Mouse (Mus musculus) limb, embryonic 15.5 days (tissue): Measurements from ENCODE around the gene Tshz2. TPM values are rescaled to one million over a fixed set of nuclear protein-coding genes. Genes with fewer than 3 reads are reported as not detected.

Experiments
- ATAC-seq: fragments of 200-750 bp; cut with Nextera tagmentation; 2 replicates; pipeline ENCODE4 v1.8.0; 2017; ENCODE audit warnings: low read depth, moderate TSS enrichment; ENCODE audit not compliant: insufficient number of reproducible peaks, low FRiP score, low TSS enrichment
- H3K27ac ChIP-seq: fragments of 300-500 bp; sonication (generic); 2 replicates; pipeline ENCODE4 v1.5.1; 2015; ENCODE audit warnings: moderate library complexity, mild to moderate bottlenecking, inconsistent platforms
- H3K27me3 ChIP-seq: fragments of 300-500 bp; sonication (generic); 2 replicates; pipeline ENCODE4 v1.6.1; 2015; ENCODE audit warnings: inconsistent platforms
- H3K36me3 ChIP-seq: fragments of 300-500 bp; sonication (generic); 2 replicates; pipeline ENCODE4 v1.6.1; 2015; ENCODE audit warnings: inconsistent platforms
- H3K4me1 ChIP-seq: fragments of 300-500 bp; sonication (generic); 2 replicates; pipeline ENCODE4 v1.6.1; 2015; ENCODE audit warnings: inconsistent platforms
- H3K4me2 ChIP-seq: fragments of 300-500 bp; sonication (generic); 2 replicates; pipeline ENCODE4 v1.6.1; 2015; ENCODE audit warnings: mild to moderate bottlenecking, inconsistent platforms
- H3K4me3 ChIP-seq: fragments of 300-500 bp; sonication (generic); 2 replicates; pipeline ENCODE4 v1.5.1; 2015; ENCODE audit warnings: mild to moderate bottlenecking, inconsistent platforms
- H3K9ac ChIP-seq: fragments of 300-500 bp; sonication (generic); 2 replicates; pipeline ENCODE4 v1.6.1; 2015; ENCODE audit warnings: inconsistent platforms
- H3K9me3 ChIP-seq: fragments of 300-500 bp; sonication (generic); 2 replicates; pipeline ENCODE4 v1.6.1; 2016; ENCODE audit warnings: inconsistent platforms
- WGBS: fragments of 180-500 bp; shearing (Covaris S2); methylation state at CpG from one replicate; pipeline ENCODE4 v1.1.7; 2015; 5-methylcytosine and 5-hydroxymethylcytosine counted together
- polyA plus RNA-seq: library from polyadenylated mRNA; unstranded; fragments of >200 nt; fragmentation: Nextera tagmentation; extraction: Ambion mirVana; gene quantifications from 2 replicates; pipeline ENCODE4 v1.2.1, GENCODE M21; 2015

Tshz2 gene
- polyA plus RNA-seq, 1 experiment from 2014 or later, result 9.8 TPM

DNA sequence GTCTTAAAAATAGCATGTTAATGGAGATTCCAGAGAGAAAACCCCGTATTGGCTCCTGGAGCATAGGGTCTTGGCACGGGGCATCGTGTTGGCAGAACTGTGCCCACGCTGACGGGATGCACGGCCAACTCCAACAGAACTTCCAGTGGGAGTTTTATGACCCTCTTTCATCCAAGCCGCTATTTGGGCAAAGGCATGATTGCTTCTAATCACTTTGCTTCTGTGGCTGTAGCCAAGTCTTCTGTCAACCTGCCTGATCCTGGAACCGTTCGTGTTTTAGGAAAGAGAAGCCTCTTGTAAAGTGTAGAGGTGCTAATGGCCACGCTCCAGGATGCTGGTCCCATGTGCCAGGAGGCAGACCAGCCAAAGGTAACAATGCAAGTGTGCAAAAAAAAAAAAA, 350.1 kb downstream of the Tshz2 start:
- WGBS, result 63% methylated on average over 10 of the region's 10 CpGs
- no peak overlapping the region for H3K9ac ChIP-seq
- H3K9me3 ChIP-seq, result no peaks in the 10 kb centered on the region
- H3K4me2 ChIP-seq, result no peak overlapping the region
- ATAC-seq, result no peak
- H3K27me3 ChIP-seq, result no peaks in the 10 kb centered on the region
- H3K27ac ChIP-seq, result no peak overlapping the region
- H3K36me3 ChIP-seq, result no peaks in the 10 kb centered on the region
- no peaks in the 10 kb centered on the region for H3K4me1 ChIP-seq
- H3K4me3 ChIP-seq, result no peak overlapping the region

- ATAC-seq, result no peak
- Histone ChIP-seq H3K36me3 (no peaks in the 10 kb centered on the region), H3K4me3 (no peak overlapping the region), H3K27ac (no peak overlapping the region), H3K9me3 (no peaks in the 10 kb centered on the region), H3K4me2 (no peak overlapping the region), H3K27me3 (no peaks in the 10 kb centered on the region), H3K4me1 (no peaks in the 10 kb centered on the region), H3K9ac (no peak overlapping the region)
- 52% methylated on average over 13 of the region's 13 CpGs for WGBS
Observed at GRCm38 (mm10) chr2:169987186-169987585, 354.4 kb downstream of the Tshz2 start.

GRCm38 (mm10) chr2:169989186-169989585, 356.4 kb downstream of the Tshz2 start:
- H3K27me3 ChIP-seq, result no peaks in the 10 kb centered on the region
- no peak overlapping the region for H3K4me2 ChIP-seq
- H3K36me3 ChIP-seq, result no peaks in the 10 kb centered on the region
- no peaks in the 10 kb centered on the region for H3K9me3 ChIP-seq
- no peaks in the 10 kb centered on the region for H3K4me1 ChIP-seq
- no peak overlapping the region for H3K9ac ChIP-seq
- no peak for ATAC-seq
- H3K27ac ChIP-seq, result no peak overlapping the region
- WGBS, result 94% methylated on average over 1 of the region's 1 CpGs
- no peak overlapping the region for H3K4me3 ChIP-seq

- H3K27ac ChIP-seq, result no peak overlapping the region
- peaks cover 8% of the 10 kb centered on the region for H3K4me1 ChIP-seq
- H3K9ac ChIP-seq, result no peak overlapping the region
- ATAC-seq, result no peak
- no peaks in the 10 kb centered on the region for H3K27me3 ChIP-seq
- no peak overlapping the region for H3K4me3 ChIP-seq
- 90% methylated on average over 7 of the region's 7 CpGs for WGBS
- H3K9me3 ChIP-seq, result no peaks in the 10 kb centered on the region
- no peak overlapping the region for H3K4me2 ChIP-seq
- no peaks in the 10 kb centered on the region for H3K36me3 ChIP-seq
Observed at GRCm38 (mm10) chr2:169990991-169991390, 358.2 kb downstream of the Tshz2 start.

GRCm38 (mm10) chr2:169995987-169996386, 363.2 kb downstream of the Tshz2 start:
- Histone ChIP-seq H3K27ac (no peak overlapping the region), H3K27me3 (no peaks in the 10 kb centered on the region), H3K4me2 (peak overlapping the region; percentile 29), H3K36me3 (no peaks in the 10 kb centered on the region), H3K4me1 (peaks cover 41% of the 10 kb centered on the region), H3K4me3 (no peak overlapping the region), H3K9me3 (no peaks in the 10 kb centered on the region), H3K9ac (no peak overlapping the region)
- WGBS, result 26% methylated on average over 12 of the region's 12 CpGs
- ATAC-seq, result no peak

DNA sequence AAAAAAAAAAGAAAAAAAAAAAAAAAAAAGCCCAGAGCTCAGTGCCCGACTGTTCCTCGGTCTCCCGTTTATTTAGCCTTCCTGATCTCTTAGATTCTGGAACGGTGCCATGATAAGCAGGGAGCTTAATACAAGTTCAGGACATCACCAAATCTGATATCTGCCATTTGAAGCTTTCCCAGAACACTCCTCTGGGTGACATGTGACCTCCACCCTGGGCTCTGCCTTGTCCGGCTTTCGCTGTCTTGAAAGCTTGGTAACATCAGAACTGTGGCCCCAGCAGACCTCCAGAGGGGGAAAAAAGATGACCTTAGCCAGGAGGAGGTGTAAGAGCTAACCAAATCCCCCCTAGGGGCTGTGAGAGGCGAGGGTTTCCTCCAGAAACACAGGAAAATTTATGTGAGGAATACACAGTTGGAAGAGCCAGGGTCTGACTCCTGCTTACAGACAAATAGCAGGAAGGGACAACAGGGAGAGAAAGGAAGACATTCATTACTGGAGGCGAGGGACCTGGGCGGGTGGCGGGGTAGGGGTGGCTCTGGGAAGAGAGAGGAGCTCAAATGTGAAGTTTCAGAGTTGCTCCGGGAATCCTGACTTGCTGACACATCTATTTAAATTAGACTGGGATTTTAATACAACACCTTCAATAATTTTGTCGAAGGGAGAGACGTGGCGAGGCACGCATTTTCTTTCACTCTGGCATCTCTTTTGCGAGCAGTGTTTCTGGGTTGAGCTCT, 363.9 kb downstream of the Tshz2 start:
- H3K4me2 ChIP-seq, result no peak overlapping the region
- WGBS, result 32% methylated on average over 16 of the region's 16 CpGs

GRCm38 (mm10) chr2:169997276-169998049, 364.6 kb downstream of the Tshz2 start:
- no peaks in the 10 kb centered on the region for H3K9me3 ChIP-seq
- H3K9ac ChIP-seq, result no peak overlapping the region
- ATAC-seq, result no peak
- no peak overlapping the region for H3K27ac ChIP-seq
- H3K36me3 ChIP-seq, result no peaks in the 10 kb centered on the region
- no peak overlapping the region for H3K4me2 ChIP-seq
- no peak overlapping the region for H3K4me3 ChIP-seq
- WGBS, result 64% methylated on average over 16 of the region's 16 CpGs
- H3K4me1 ChIP-seq, result peaks cover 41% of the 10 kb centered on the region
- no peaks in the 10 kb centered on the region for H3K27me3 ChIP-seq

More for the DNA sequence above, 363.9 kb downstream of the Tshz2 start:
- no peak overlapping the region for H3K27ac ChIP-seq
- no peaks in the 10 kb centered on the region for H3K9me3 ChIP-seq
- ATAC-seq, result no peak
- no peak overlapping the region for H3K4me3 ChIP-seq
- H3K9ac ChIP-seq, result no peak overlapping the region
- no peaks in the 10 kb centered on the region for H3K36me3 ChIP-seq
- peaks cover 41% of the 10 kb centered on the region for H3K4me1 ChIP-seq
- H3K27me3 ChIP-seq, result no peaks in the 10 kb centered on the region

GRCm38 (mm10) chr2:169998878-169999337, 366.1 kb downstream of the Tshz2 start:
- H3K4me2 ChIP-seq, result no peak overlapping the region
- H3K4me3 ChIP-seq, result no peak overlapping the region

GRCm38 (mm10) chr2:170002594-170003504, 370.0 kb downstream of the Tshz2 start:
- H3K4me1 ChIP-seq, result peaks cover 25% of the 10 kb centered on the region
- 63% methylated on average over 25 of the region's 25 CpGs for WGBS
- no peak overlapping the region for H3K4me2 ChIP-seq
- H3K36me3 ChIP-seq, result no peaks in the 10 kb centered on the region
- no peak overlapping the region for H3K4me3 ChIP-seq
- ATAC-seq, result no peak
- peak overlapping the region; percentile 43 for H3K27ac ChIP-seq
- no peaks in the 10 kb centered on the region for H3K9me3 ChIP-seq
- no peak overlapping the region for H3K9ac ChIP-seq
- no peaks in the 10 kb centered on the region for H3K27me3 ChIP-seq

More at GRCm38 (mm10) chr2:169998878-169999337, 366.1 kb downstream of the Tshz2 start:
- no peak overlapping the region for H3K9ac ChIP-seq
- no peaks in the 10 kb centered on the region for H3K9me3 ChIP-seq
- 25% methylated on average over 11 of the region's 11 CpGs for WGBS
- no peaks in the 10 kb centered on the region for H3K27me3 ChIP-seq
- H3K4me1 ChIP-seq, result peaks cover 46% of the 10 kb centered on the region
- no peaks in the 10 kb centered on the region for H3K36me3 ChIP-seq
- H3K27ac ChIP-seq, result peak overlapping the region; percentile 65
- ATAC-seq, result no peak

GRCm38 (mm10) chr2:170003666-170004065, 370.9 kb downstream of the Tshz2 start:
- Histone ChIP-seq H3K27me3 (no peaks in the 10 kb centered on the region), H3K27ac (no peak overlapping the region), H3K4me3 (no peak overlapping the region), H3K36me3 (no peaks in the 10 kb centered on the region), H3K4me2 (no peak overlapping the region), H3K4me1 (peaks cover 17% of the 10 kb centered on the region), H3K9me3 (no peaks in the 10 kb centered on the region), H3K9ac (no peak overlapping the region)
- ATAC-seq, result no peak
- 71% methylated on average over 8 of the region's 8 CpGs for WGBS

GRCm38 (mm10) chr2:170006829-170007228, 374.0 kb downstream of the Tshz2 start:
- Histone ChIP-seq H3K4me2 (no peak overlapping the region), H3K36me3 (no peaks in the 10 kb centered on the region), H3K9me3 (no peaks in the 10 kb centered on the region), H3K9ac (no peak overlapping the region), H3K4me1 (peaks cover 4% of the 10 kb centered on the region), H3K4me3 (no peak overlapping the region), H3K27ac (no peak overlapping the region), H3K27me3 (no peaks in the 10 kb centered on the region)
- WGBS, result 64% methylated on average over 8 of the region's 8 CpGs
- ATAC-seq, result no peak
